Mouse (Mus musculus) megakaryocyte, embryonic 14.5 days (primary cell): ENCODE data around the gene Pyroxd2. TPM values are rescaled to one million over a fixed set of nuclear protein-coding genes. Genes with fewer than 3 reads are reported as not detected.

Source experiments
- H3K27me3 ChIP-seq: replicated peaks from 2 replicates; pipeline ENCODE3; 2012; ENCODE audit warnings: inconsistent platforms
- H3K36me3 ChIP-seq: replicated peaks from 2 replicates; pipeline ENCODE3; 2012; ENCODE audit warnings: low read length, inconsistent platforms, mixed read lengths
- H3K4me1 ChIP-seq: 2 replicates; pipeline ENCODE4 v1.6.1; 2012; ENCODE audit warnings: inconsistent platforms
- H3K4me3 ChIP-seq: replicated peaks from 2 replicates; pipeline ENCODE3; 2012; ENCODE audit warnings: moderate library complexity, mild to moderate bottlenecking, inconsistent platforms
- H3K9me3 ChIP-seq: 2 replicates; pipeline ENCODE4 v1.6.1; 2012; ENCODE audit warnings: inconsistent platforms
- FLI1 ChIP-seq: IDR thresholded peaks from 2 replicates; pipeline ENCODE4 v1.6.1; 2012; ENCODE audit warnings: low read length, inconsistent platforms, mixed read lengths
- GATA1 ChIP-seq: IDR thresholded peaks from 3 replicates; pipeline ENCODE4 v1.6.1; 2012; ENCODE audit warnings: mixed read lengths, low read length, inconsistent platforms, borderline replicate concordance
- polyA plus RNA-seq: library from polyadenylated mRNA; stranded (reverse); fragments of >175 nt; gene quantifications from 2 replicates; pipeline ENCODE4 v1.2.3, GENCODE M21; 2012; ENCODE audit warnings: low replicate concordance; ENCODE audit not compliant: insufficient read depth

Pyroxd2 gene
- polyA plus RNA-seq, 1 experiment: 2.4 TPM

- TF ChIP-seq FLI1 (no peak), GATA1 (no peak)
- no peaks in the 10 kb centered on the region for H3K9me3 ChIP-seq
- H3K27me3 ChIP-seq: no peaks in the 10 kb centered on the region
- peaks cover 26% of the 10 kb centered on the region for H3K4me1 ChIP-seq
- no peak overlapping the region for H3K4me3 ChIP-seq
- peaks cover 56% of the 10 kb centered on the region for H3K36me3 ChIP-seq
Measured at GRCm38 (mm10) chr19:42776813-42777212, 24.2 kb upstream of the Pyroxd2 start.

DNA sequence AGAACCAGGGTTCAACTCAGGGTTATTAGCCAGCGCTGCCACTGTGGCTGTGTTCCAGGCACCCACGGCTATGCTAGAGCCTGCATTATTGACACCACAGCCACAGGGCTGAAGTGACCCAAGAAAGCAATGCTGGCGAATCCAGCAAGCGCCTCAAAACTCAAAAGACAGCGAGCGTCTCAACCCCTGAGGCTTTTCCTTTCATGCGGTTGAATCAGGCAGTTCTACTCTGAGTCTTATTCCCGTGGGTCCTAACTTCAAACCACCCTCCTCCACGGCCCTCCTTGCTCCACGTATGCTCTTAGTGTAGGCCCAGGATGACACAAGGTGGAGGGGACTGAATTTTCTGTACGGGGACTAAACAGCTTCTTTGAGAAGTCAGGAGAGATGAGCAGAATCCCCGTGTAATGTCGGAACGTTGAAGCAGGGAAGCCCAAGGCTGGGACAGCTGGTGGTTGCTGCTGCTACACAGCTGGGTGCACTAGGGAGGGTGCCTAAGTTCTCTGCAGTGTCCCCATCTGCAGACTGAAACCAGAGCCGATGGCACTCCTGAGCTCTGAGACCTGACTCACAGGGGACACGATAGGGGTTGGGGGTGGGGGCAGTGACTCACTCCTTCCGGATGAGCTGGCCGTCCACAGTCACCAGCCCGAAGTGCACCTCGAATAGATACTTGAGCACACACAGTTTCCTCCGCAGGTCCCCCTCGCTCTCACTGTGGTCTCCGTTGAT lies 17.7 kb upstream of the Pyroxd2 start:
- no peaks in the 10 kb centered on the region for H3K27me3 ChIP-seq
- H3K36me3 ChIP-seq: peaks cover 91% of the 10 kb centered on the region
- H3K9me3 ChIP-seq: no peaks in the 10 kb centered on the region
- TF ChIP-seq FLI1 (no peak), GATA1 (no peak)
- H3K4me1 ChIP-seq: no peaks in the 10 kb centered on the region
- H3K4me3 ChIP-seq: no peak overlapping the region

DNA sequence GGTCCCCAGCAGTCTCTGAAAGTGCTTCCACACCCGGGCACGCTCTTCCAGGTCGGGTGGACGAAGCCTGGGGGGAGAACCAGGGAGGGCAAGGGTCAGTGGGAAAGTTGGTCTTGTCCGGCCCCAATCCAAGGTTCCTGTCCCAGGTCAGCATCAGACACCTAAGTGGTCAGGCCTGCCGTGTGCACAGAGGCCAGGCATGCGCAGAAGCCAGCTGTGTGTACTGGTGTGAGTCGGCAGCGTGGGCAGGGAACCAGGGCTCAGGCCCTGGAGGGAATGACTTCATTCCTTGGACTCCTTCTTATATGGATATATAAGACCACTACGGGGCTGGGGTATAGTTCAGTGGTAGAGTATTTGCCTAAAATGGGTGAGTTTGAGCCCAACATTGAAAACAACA lies 17.1 kb upstream of the Pyroxd2 start:
- Histone ChIP-seq H3K4me1 (no peaks in the 10 kb centered on the region), H3K27me3 (no peaks in the 10 kb centered on the region), H3K36me3 (peaks cover 93% of the 10 kb centered on the region), H3K9me3 (no peaks in the 10 kb centered on the region), H3K4me3 (no peak overlapping the region)
- TF ChIP-seq FLI1 (no peak), GATA1 (no peak)

DNA sequence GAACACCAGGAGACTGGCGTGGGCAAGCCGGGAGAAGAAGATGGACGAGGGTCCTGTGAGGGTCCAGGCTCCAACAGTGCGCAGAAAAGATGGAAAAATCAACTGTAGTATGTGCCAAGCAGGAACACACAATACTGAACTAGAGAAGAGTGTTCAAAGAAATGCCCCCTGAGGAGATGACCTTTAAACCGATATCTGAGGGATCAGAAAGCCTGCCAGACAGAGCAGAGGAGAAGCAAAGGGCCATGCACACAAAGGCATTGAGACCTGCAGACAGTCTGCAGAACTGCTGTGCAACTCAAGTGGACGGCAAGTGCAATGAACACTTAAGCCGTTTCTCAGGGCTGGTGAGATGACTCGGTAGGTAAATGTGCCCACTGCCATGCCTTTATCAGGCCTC lies 14.8 kb upstream of the Pyroxd2 start:
- H3K36me3 ChIP-seq: peaks cover 99% of the 10 kb centered on the region
- TF ChIP-seq GATA1 (no peak), FLI1 (no peak)

DNA sequence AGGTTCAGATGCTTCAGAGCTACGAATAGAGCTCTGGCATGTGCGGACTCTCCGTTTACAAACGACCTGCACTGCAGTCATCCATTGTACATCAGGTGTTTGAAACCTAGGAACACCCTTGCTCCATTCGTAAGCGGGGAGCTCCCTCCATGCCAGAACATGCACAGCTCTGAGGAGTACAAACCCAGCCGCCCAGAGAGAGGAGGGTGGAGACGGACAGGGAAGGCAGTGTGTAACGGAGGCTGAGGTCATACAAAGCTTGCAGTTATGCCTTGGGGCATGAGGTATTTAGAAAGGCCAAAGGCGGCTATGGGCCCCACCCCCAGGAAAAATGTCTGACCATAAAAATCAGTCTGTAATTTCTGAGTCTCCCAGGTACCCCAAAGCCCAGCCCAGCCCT lies 11.8 kb upstream of the Pyroxd2 start:
- H3K27me3 ChIP-seq: no peaks in the 10 kb centered on the region
- H3K36me3 ChIP-seq: peaks cover 99% of the 10 kb centered on the region
- H3K4me1 ChIP-seq: no peaks in the 10 kb centered on the region
- no peak overlapping the region for H3K4me3 ChIP-seq
- H3K9me3 ChIP-seq: no peaks in the 10 kb centered on the region
- no peak for TF ChIP-seq GATA1
- no peak for TF ChIP-seq FLI1

More for the DNA sequence above, 14.8 kb upstream of the Pyroxd2 start:
- H3K27me3 ChIP-seq: no peaks in the 10 kb centered on the region
- no peaks in the 10 kb centered on the region for H3K4me1 ChIP-seq
- no peak overlapping the region for H3K4me3 ChIP-seq
- no peaks in the 10 kb centered on the region for H3K9me3 ChIP-seq

GRCm38 (mm10) chr19:42756671-42757070 lies 4.1 kb upstream of the Pyroxd2 start:
- TF ChIP-seq FLI1: no peak
- TF ChIP-seq GATA1: no peak
- Histone ChIP-seq H3K36me3 (peaks cover 68% of the 10 kb centered on the region), H3K4me3 (peak overlapping the region; percentile 28), H3K9me3 (no peaks in the 10 kb centered on the region), H3K27me3 (no peaks in the 10 kb centered on the region), H3K4me1 (peaks cover 42% of the 10 kb centered on the region)

GRCm38 (mm10) chr19:42755148-42755870 lies 2.7 kb upstream of the Pyroxd2 start:
- H3K36me3 ChIP-seq: peaks cover 54% of the 10 kb centered on the region
- TF ChIP-seq GATA1: no peak
- no peak for TF ChIP-seq FLI1
- no peak overlapping the region for H3K4me3 ChIP-seq
- H3K27me3 ChIP-seq: no peaks in the 10 kb centered on the region
- no peaks in the 10 kb centered on the region for H3K9me3 ChIP-seq
- peaks cover 42% of the 10 kb centered on the region for H3K4me1 ChIP-seq

GRCm38 (mm10) chr19:42753141-42753917 lies 754 bp upstream of the Pyroxd2 start:
- Histone ChIP-seq H3K27me3 (peaks cover 11% of the 10 kb centered on the region), H3K4me3 (peak overlapping the region; percentile 83), H3K4me1 (peaks cover 42% of the 10 kb centered on the region), H3K9me3 (no peaks in the 10 kb centered on the region), H3K36me3 (peaks cover 34% of the 10 kb centered on the region)
- TF ChIP-seq GATA1: no peak
- no peak for TF ChIP-seq FLI1

GRCm38 (mm10) chr19:42750196-42750595 lies 2.4 kb downstream of the Pyroxd2 start:
- H3K9me3 ChIP-seq: no peaks in the 10 kb centered on the region
- H3K4me3 ChIP-seq: no peak overlapping the region
- TF ChIP-seq FLI1 (no peak), GATA1 (no peak)
- peaks cover 14% of the 10 kb centered on the region for H3K27me3 ChIP-seq
- H3K4me1 ChIP-seq: peaks cover 22% of the 10 kb centered on the region
- peaks cover 4% of the 10 kb centered on the region for H3K36me3 ChIP-seq

- no peaks in the 10 kb centered on the region for H3K9me3 ChIP-seq
- no peaks in the 10 kb centered on the region for H3K36me3 ChIP-seq
- H3K4me1 ChIP-seq: peaks cover 23% of the 10 kb centered on the region
- peaks cover 28% of the 10 kb centered on the region for H3K27me3 ChIP-seq
- H3K4me3 ChIP-seq: no peak overlapping the region
- TF ChIP-seq FLI1: no peak
Measured at GRCm38 (mm10) chr19:42746702-42747101, 5.9 kb downstream of the Pyroxd2 start.
